Mouse (Mus musculus) kidney, postnatal 0 days (tissue): ENCODE results near the gene Ptma. TPM values are rescaled to one million over a fixed set of nuclear protein-coding genes. Genes with fewer than 3 reads are reported as not detected.

Experiments
- ATAC-seq: fragments of 200-750 bp; cut with Nextera tagmentation; replicated peaks from 2 replicates; pipeline ENCODE4 v1.8.0; 2017; ENCODE audit warnings: low read depth, moderate number of reproducible peaks, moderate TSS enrichment, moderate library complexity; ENCODE audit not compliant: low FRiP score
- DNase-seq: peaks from one replicate; pipeline ENCODE4 v3.0.0-alpha.2; 2016; ENCODE audit warnings: low spot score
- H3K27ac ChIP-seq: fragments of 300-500 bp; sonication (generic); 2 replicates; pipeline ENCODE4 v1.5.1; 2014; ENCODE audit warnings: mild to moderate bottlenecking
- H3K27me3 ChIP-seq: fragments of 300-500 bp; sonication (generic); 2 replicates; pipeline ENCODE4 v1.6.1; 2014; ENCODE audit warnings: low read length, mixed read lengths; ENCODE audit not compliant: insufficient read depth
- H3K36me3 ChIP-seq: fragments of 300-500 bp; sonication (generic); 2 replicates; pipeline ENCODE4 v1.6.1; 2014; ENCODE audit warnings: low read length, mixed read lengths; ENCODE audit not compliant: insufficient read depth
- H3K4me1 ChIP-seq: fragments of 300-500 bp; sonication (generic); replicated peaks from 2 replicates; pipeline ENCODE4 v1.6.1; 2014; ENCODE audit warnings: antibody characterized with exemption, low read length, mixed read lengths; ENCODE audit not compliant: insufficient read depth
- H3K4me2 ChIP-seq: fragments of 300-500 bp; sonication (generic); 2 replicates; pipeline ENCODE4 v1.6.1; 2014; ENCODE audit warnings: mild to moderate bottlenecking, low read length, moderate library complexity, mixed read lengths
- H3K4me3 ChIP-seq: fragments of 300-500 bp; sonication (generic); replicated peaks from 2 replicates; pipeline ENCODE4 v1.5.1; 2014; ENCODE audit warnings: low read depth, low read length
- H3K9ac ChIP-seq: fragments of 300-500 bp; sonication (generic); 2 replicates; pipeline ENCODE4 v1.6.1; 2014; ENCODE audit warnings: low read depth, low read length
- H3K9me3 ChIP-seq: fragments of 300-500 bp; sonication (generic); replicated peaks from 2 replicates; pipeline ENCODE4 v1.6.1; 2016; ENCODE audit warnings: low read length, inconsistent platforms, mixed read lengths
- CTCF ChIP-seq: IDR thresholded peaks from 2 replicates; pipeline ENCODE4 v1.5.1; 2016; ENCODE audit warnings: antibody characterized with exemption, low read depth, mild to moderate bottlenecking, moderate library complexity
- WGBS: fragments of 180-500 bp; shearing (Covaris S2); extraction: QIAGEN DNeasy Blood & Tissue Kit; methylation state at CpG from one replicate; pipeline ENCODE4 v1.1.7; 2014; 5-methylcytosine and 5-hydroxymethylcytosine counted together
- polyA plus RNA-seq: library from polyadenylated mRNA; unstranded; fragments of >200 nt; fragmentation: Nextera tagmentation; extraction: Ambion mirVana; gene quantifications from 2 replicates; pipeline ENCODE4 v1.2.1, GENCODE M21; 2015

The Ptma gene
- polyA plus RNA-seq, 1 experiment from 2014 or later, result 2,429 TPM

DNA sequence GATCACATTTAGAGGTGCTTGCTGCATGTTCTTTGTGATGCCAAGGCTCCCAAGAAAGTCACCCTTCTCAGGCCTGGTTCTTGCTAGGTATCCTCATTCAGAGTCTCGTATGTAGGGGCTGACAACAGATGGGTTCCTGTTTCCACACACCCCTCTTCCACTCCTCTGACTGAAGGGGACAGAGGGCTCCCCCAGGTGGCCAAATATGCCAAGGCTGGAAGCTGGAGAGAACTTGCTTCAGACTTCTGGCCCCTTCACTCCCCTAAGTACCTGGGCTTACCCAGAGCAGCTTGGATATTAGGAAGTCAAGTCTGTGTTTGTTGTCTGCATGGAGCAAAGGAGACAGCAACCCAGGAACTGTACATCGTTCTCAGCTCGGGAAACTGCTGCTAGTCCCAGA lies 26.6 kb upstream of the Ptma start:
- ATAC-seq (no peak), DNase-seq (peak; percentile 87)
- Histone ChIP-seq H3K36me3 (no peaks in the 10 kb centered on the region), H3K4me3 (no peak overlapping the region), H3K27ac (no peak overlapping the region), H3K4me1 (peaks cover 53% of the 10 kb centered on the region), H3K9me3 (no peaks in the 10 kb centered on the region), H3K9ac (no peak overlapping the region), H3K4me2 (no peak overlapping the region), H3K27me3 (no peaks in the 10 kb centered on the region)
- 30% methylated on average over 3 of the region's 3 CpGs for WGBS
- TF ChIP-seq CTCF, result peak; percentile 90

DNA sequence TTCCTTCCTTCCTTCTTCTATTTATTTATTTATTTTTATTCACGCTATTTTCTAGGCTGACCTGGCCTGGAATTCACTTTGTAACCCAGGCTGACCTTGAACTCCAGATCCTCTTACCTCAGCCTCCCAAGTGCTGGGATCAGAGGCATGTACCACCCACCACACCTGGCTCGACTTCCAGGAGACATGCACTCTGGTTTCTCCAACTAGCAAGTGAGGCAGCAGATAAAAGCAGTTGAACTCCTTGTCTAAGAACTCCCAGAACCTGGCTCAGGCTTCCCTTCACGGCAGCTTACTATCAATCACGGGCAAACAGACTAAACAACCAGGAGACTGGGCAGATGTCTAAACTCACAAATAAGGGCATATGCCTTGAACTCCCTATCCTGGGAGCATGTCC lies 25.8 kb upstream of the Ptma start:
- Histone ChIP-seq H3K36me3 (no peaks in the 10 kb centered on the region), H3K4me1 (peaks cover 60% of the 10 kb centered on the region), H3K4me3 (no peak overlapping the region), H3K4me2 (no peak overlapping the region), H3K27me3 (no peaks in the 10 kb centered on the region), H3K9ac (no peak overlapping the region), H3K9me3 (no peaks in the 10 kb centered on the region), H3K27ac (0 out of 2 replicates have a peak overlapping the region, but pooled peaks have one; percentile 42)
- TF ChIP-seq CTCF, result no peak
- DNase-seq (no peak), ATAC-seq (no peak)
- 56% methylated on average over 4 of the region's 4 CpGs for WGBS

DNA sequence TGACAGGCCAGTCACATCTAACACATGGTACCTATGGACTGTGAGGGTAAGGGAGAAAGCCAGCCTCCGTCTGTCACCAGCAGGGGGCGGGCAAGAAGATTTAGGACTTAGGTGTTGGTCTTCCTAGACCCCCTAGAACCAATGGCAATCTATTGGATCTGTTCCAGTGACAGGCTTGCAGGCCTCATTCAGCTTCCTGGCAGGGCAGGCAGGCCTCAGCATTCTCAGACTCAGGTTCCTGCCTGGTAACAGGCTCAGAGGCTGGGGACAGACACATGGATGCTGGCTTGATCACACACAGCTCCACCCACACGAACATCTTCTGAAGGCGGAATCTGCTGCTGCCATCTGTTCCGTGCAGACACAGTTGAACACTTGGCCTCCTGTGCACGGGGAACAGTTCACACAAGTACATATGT lies 25.4 kb upstream of the Ptma start:
- TF ChIP-seq CTCF, result peak; percentile 71
- WGBS, result 28% methylated on average over 6 of the region's 6 CpGs
- no peaks in the 10 kb centered on the region for H3K36me3 ChIP-seq
- no peaks in the 10 kb centered on the region for H3K27me3 ChIP-seq
- no peak overlapping the region for H3K9ac ChIP-seq
- peaks cover 60% of the 10 kb centered on the region for H3K4me1 ChIP-seq
- DNase-seq (no peak), ATAC-seq (no peak)
- no peak overlapping the region for H3K4me3 ChIP-seq
- H3K27ac ChIP-seq, result peak overlapping the region; percentile 42; the same call in 1 of the 2 replicates
- H3K9me3 ChIP-seq, result no peaks in the 10 kb centered on the region
- no peak overlapping the region for H3K4me2 ChIP-seq

DNA sequence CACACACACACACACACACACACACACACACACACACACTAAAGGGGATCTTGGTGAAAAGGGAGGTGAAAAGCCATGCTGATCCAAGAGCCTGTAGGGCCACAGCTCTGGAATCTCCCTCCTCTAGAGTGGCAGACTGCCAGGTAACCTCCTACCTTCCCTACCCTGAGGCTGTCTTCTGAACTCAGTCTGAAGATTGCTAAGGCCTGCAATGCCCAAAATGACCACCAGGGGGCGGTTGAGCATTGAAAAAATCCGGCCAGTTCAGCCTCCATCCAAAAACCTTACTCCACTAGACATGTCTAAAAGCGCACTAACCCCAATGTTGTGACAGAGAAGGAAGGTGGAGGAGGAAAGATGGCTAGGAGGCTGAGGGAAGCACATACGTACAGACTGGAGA lies 25.0 kb upstream of the Ptma start:
- peak; percentile 31; the same call in 1 of the 2 replicates for ATAC-seq
- Histone ChIP-seq H3K9me3 (no peaks in the 10 kb centered on the region), H3K27me3 (no peaks in the 10 kb centered on the region), H3K9ac (no peak overlapping the region), H3K4me1 (peaks cover 60% of the 10 kb centered on the region), H3K4me3 (no peak overlapping the region), H3K4me2 (0 out of 2 replicates have a peak overlapping the region, but pooled peaks have one; percentile 10), H3K36me3 (no peaks in the 10 kb centered on the region), H3K27ac (peak overlapping the region; percentile 59)
- peak; percentile 92 for DNase-seq
- TF ChIP-seq CTCF, result peak; percentile 99
- WGBS, result 0% methylated on average over 4 of the region's 4 CpGs

DNA sequence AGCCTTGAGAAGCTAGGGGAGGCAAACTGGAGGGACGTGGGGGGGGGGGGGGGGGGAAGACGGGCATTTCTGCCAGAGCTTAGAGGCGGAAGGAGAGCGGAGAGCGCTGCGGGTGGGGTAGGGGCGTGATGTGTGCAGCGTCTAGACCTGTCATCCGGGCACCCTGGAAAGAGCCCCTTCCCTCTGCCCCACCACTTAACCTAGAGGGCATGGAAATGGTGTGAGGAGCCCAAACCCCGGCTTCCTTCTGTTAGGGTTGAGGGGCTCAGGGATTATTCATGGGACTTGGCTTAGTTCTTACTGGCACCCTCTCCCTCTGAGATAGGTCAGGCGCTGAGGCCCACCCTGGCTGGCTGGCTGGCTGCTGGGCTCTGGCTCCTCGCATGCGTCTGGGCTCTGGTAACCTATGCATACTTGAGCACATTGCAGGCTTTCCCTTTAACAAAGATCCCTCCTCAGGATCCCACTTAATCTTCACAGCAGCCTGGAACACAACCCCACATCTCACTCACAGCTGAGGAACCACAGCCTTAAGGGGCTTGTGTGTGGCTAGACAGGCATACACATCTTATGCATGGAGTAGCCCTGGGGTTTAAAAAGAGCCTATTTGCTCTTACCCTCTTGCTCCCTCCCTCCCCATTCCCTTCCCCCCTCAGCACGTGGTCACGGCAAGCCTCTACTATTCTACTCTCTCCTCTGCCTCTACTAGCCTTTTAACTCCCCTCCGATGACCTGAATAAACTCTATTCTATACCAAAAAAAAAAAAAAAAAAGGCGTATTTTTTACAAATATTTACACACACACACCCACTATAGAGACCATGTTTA lies 24.1 kb upstream of the Ptma start:
- Histone ChIP-seq H3K27ac (peak overlapping the region; percentile 91), H3K4me3 (no peak overlapping the region), H3K9me3 (no peaks in the 10 kb centered on the region), H3K4me2 (0 out of 2 replicates have a peak overlapping the region, but pooled peaks have one; percentile 10), H3K36me3 (no peaks in the 10 kb centered on the region), H3K9ac (no peak overlapping the region), H3K4me1 (peaks cover 55% of the 10 kb centered on the region), H3K27me3 (no peaks in the 10 kb centered on the region)
- DNase-seq (no peak), ATAC-seq (no peak)
- no peak for TF ChIP-seq CTCF
- WGBS, result 37% methylated on average over 16 of the region's 17 CpGs

DNA sequence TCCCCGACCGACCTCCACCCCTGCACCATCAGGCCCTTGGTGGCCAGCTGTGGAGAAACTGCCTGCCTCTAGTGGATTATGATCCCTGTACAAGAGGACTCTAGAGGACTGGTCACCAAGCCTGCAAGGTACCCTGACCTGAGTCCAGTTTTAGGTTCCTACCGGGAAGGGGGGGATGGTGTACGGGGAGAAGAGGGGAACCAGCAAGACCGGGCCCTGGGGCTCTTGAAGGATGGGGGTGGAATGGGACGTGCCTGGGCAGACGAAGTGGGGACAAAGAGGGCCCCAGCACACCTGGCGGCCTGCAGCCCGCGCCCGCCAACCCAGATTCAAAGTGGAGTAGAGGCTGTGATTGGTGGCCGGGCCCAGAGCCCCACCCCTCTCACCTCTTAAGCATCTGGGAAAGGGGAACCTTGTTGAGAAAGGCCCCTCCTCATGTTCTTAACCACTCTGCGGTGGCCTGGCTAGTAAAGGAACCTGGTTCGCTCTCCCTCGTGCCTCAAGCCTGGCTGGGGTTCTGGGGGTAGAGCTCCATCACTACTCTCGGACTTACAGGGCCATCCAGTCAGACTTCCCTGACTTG lies 23.3 kb upstream of the Ptma start:
- H3K36me3 ChIP-seq, result no peaks in the 10 kb centered on the region
- no peaks in the 10 kb centered on the region for H3K9me3 ChIP-seq
- H3K27me3 ChIP-seq, result no peaks in the 10 kb centered on the region
- peak overlapping the region; percentile 91 for H3K27ac ChIP-seq
- peak overlapping the region; percentile 58 for H3K4me2 ChIP-seq
- peak overlapping the region; percentile 55 for H3K9ac ChIP-seq
- peak; percentile 2; the same call in 1 of the 2 replicates for ATAC-seq
- peaks cover 48% of the 10 kb centered on the region for H3K4me1 ChIP-seq
- WGBS, result 26% methylated on average over 16 of the region's 16 CpGs
- TF ChIP-seq CTCF, result no peak
- 0 out of 2 replicates have a peak overlapping the region, but pooled peaks have one; percentile 30 for H3K4me3 ChIP-seq
- DNase-seq, result no peak
